Mouse (Mus musculus): ENCODE results near the gene Top2b. TPM values are rescaled to one million over a fixed set of nuclear protein-coding genes. Genes with fewer than 3 reads are reported as not detected.

The Top2b gene
- polyA plus RNA-seq, 1 experiment from 2014 or later, result 124 TPM

DNA sequence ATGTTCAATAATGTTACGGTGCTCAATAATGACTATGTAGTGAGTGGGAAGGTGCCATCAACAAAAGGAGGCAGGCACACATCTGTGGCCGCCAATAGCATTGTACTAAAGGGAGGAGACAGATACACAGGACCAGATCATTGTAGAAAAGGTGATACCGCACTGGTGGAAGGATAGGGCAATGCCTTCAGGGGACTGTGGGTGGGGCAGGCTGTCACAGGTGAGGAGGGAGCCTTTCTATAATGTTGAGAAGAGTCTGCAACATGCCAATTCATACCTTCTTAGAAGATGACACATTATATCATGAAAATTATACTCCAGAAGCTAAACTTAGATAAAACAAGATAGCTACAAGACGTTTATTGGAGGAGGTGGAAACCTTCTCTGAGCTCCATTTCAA is 72.4 kb downstream of the Top2b start:
- ATAC-seq (ENCODE audit: low FRiP score) (no peak), DNase-seq (ENCODE audit: low spot score) (no peak)
- Histone ChIP-seq H3K27me3 (ENCODE audit: control insufficient read depth, insufficient read depth, low read length) (no peaks in the 10 kb centered on the region), H3K36me3 (replicated peaks; ENCODE audit: control insufficient read depth, insufficient read depth) (peaks cover 29% of the 10 kb centered on the region), H3K4me2 (replicated peaks) (no peak overlapping the region), H3K9ac (no peak overlapping the region), H3K4me3 (replicated peaks; ENCODE audit: low read length) (no peak overlapping the region), H3K27ac (no peak overlapping the region), H3K9me3 (ENCODE audit: control insufficient read depth, low read length) (no peaks in the 10 kb centered on the region), H3K4me1 (replicated peaks; ENCODE audit: control insufficient read depth, insufficient read depth, low read length) (peaks cover 4% of the 10 kb centered on the region; the same call in 1 of the 2 replicates)
- 94% methylated on average over 4 of the region's 4 CpGs for WGBS

GRCm38 (mm10) chr14:16439385-16440126 is 74.6 kb downstream of the Top2b start:
- peak; percentile 12; the same call in 1 of the 2 replicates for ATAC-seq (ENCODE audit: low FRiP score)
- H3K27me3 ChIP-seq (ENCODE audit: control insufficient read depth, insufficient read depth, low read length), result no peaks in the 10 kb centered on the region
- no peak overlapping the region for H3K4me3 ChIP-seq (replicated peaks; ENCODE audit: low read length)
- H3K4me1 ChIP-seq (replicated peaks; ENCODE audit: control insufficient read depth, insufficient read depth, low read length), result peaks cover 4% of the 10 kb centered on the region; the same call in 1 of the 2 replicates
- WGBS, result 51% methylated on average over 6 of the region's 6 CpGs
- no peak overlapping the region for H3K9ac ChIP-seq
- no peaks in the 10 kb centered on the region for H3K9me3 ChIP-seq (ENCODE audit: control insufficient read depth, low read length)
- H3K27ac ChIP-seq, result no peak overlapping the region
- H3K36me3 ChIP-seq (replicated peaks; ENCODE audit: control insufficient read depth, insufficient read depth), result peaks cover 15% of the 10 kb centered on the region; the same call in 1 of the 2 replicates
- no peak for DNase-seq (ENCODE audit: low spot score)
- H3K4me2 ChIP-seq (replicated peaks), result no peak overlapping the region

DNA sequence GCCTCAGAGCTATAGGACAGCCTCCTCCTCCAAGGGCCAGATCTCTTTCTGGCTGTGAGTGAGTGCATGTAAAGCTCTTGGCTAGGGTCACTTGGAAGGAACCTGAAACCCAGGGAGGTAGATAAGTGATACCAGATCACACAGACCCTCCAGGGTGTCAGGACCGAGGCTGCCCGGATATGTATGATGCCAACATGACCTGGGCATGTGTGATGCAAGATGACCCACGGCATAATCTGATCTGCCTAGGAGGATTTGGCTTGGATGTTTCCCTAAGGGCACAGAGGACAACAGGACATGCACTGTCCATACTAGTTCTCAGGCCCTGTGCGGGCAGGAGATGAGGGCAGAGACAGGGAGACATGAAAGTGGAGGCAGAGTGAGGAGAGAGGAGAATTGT is 79.9 kb downstream of the Top2b start:
- no peak overlapping the region for H3K27ac ChIP-seq
- no peaks in the 10 kb centered on the region for H3K4me1 ChIP-seq (replicated peaks; ENCODE audit: control insufficient read depth, insufficient read depth, low read length)
- H3K9ac ChIP-seq, result no peak overlapping the region
- H3K4me2 ChIP-seq (replicated peaks), result no peak overlapping the region
- ATAC-seq (ENCODE audit: low FRiP score) (no peak), DNase-seq (ENCODE audit: low spot score) (no peak)
- H3K4me3 ChIP-seq (replicated peaks; ENCODE audit: low read length), result no peak overlapping the region
- H3K9me3 ChIP-seq (ENCODE audit: control insufficient read depth, low read length), result no peaks in the 10 kb centered on the region
- H3K27me3 ChIP-seq (ENCODE audit: control insufficient read depth, insufficient read depth, low read length), result no peaks in the 10 kb centered on the region
- 93% methylated on average over 4 of the region's 4 CpGs for WGBS
- H3K36me3 ChIP-seq (replicated peaks; ENCODE audit: control insufficient read depth, insufficient read depth), result no peaks in the 10 kb centered on the region

GRCm38 (mm10) chr14:16447587-16447986 is 82.6 kb downstream of the Top2b start:
- H3K36me3 ChIP-seq (replicated peaks; ENCODE audit: control insufficient read depth, insufficient read depth), result no peaks in the 10 kb centered on the region
- H3K4me3 ChIP-seq (replicated peaks; ENCODE audit: low read length), result no peak overlapping the region
- no peak overlapping the region for H3K27ac ChIP-seq
- DNase-seq (ENCODE audit: low spot score) (no peak), ATAC-seq (ENCODE audit: low FRiP score) (0 out of 2 replicates have a peak, but pooled peaks have one; percentile 49)
- H3K9ac ChIP-seq, result no peak overlapping the region
- 43% methylated on average over 3 of the region's 3 CpGs for WGBS
- no peaks in the 10 kb centered on the region for H3K9me3 ChIP-seq (ENCODE audit: control insufficient read depth, low read length)
- no peak overlapping the region for H3K4me2 ChIP-seq (replicated peaks)
- no peaks in the 10 kb centered on the region for H3K27me3 ChIP-seq (ENCODE audit: control insufficient read depth, insufficient read depth, low read length)
- no peaks in the 10 kb centered on the region for H3K4me1 ChIP-seq (replicated peaks; ENCODE audit: control insufficient read depth, insufficient read depth, low read length)

GRCm38 (mm10) chr14:16448269-16448987 is 83.4 kb downstream of the Top2b start:
- 50% methylated on average over 4 of the region's 4 CpGs for WGBS
- H3K27ac ChIP-seq, result no peak overlapping the region
- peak; percentile 55 for ATAC-seq (ENCODE audit: low FRiP score)

GRCm38 (mm10) chr14:16478606-16479323 is 113.8 kb downstream of the Top2b start:
- ATAC-seq (ENCODE audit: low FRiP score), result no peak
- DNase-seq (ENCODE audit: low spot score), result no peak
- no peak overlapping the region for H3K4me3 ChIP-seq (replicated peaks; ENCODE audit: low read length)
- no peaks in the 10 kb centered on the region for H3K36me3 ChIP-seq (replicated peaks; ENCODE audit: control insufficient read depth, insufficient read depth)
- H3K4me2 ChIP-seq (replicated peaks), result no peak overlapping the region
- H3K27ac ChIP-seq, result no peak overlapping the region
- WGBS, result 97% methylated on average over 1 of the region's 1 CpGs
- H3K9me3 ChIP-seq (ENCODE audit: control insufficient read depth, low read length), result no peaks in the 10 kb centered on the region
- no peak overlapping the region for H3K9ac ChIP-seq
- H3K4me1 ChIP-seq (replicated peaks; ENCODE audit: control insufficient read depth, insufficient read depth, low read length), result peaks cover 3% of the 10 kb centered on the region; the same call in 1 of the 2 replicates
- H3K27me3 ChIP-seq (ENCODE audit: control insufficient read depth, insufficient read depth, low read length), result no peaks in the 10 kb centered on the region

More at GRCm38 (mm10) chr14:16448269-16448987, 83.4 kb downstream of the Top2b start:
- no peaks in the 10 kb centered on the region for H3K9me3 ChIP-seq (ENCODE audit: control insufficient read depth, low read length)
- no peak for DNase-seq (ENCODE audit: low spot score)
- H3K36me3 ChIP-seq (replicated peaks; ENCODE audit: control insufficient read depth, insufficient read depth), result no peaks in the 10 kb centered on the region
- no peak overlapping the region for H3K4me3 ChIP-seq (replicated peaks; ENCODE audit: low read length)
- no peak overlapping the region for H3K9ac ChIP-seq
- no peaks in the 10 kb centered on the region for H3K4me1 ChIP-seq (replicated peaks; ENCODE audit: control insufficient read depth, insufficient read depth, low read length)
- H3K27me3 ChIP-seq (ENCODE audit: control insufficient read depth, insufficient read depth, low read length), result no peaks in the 10 kb centered on the region
- no peak overlapping the region for H3K4me2 ChIP-seq (replicated peaks)

- Histone ChIP-seq H3K4me1 (replicated peaks; ENCODE audit: control insufficient read depth, insufficient read depth, low read length) (peaks cover 3% of the 10 kb centered on the region; the same call in 1 of the 2 replicates), H3K9me3 (ENCODE audit: control insufficient read depth, low read length) (no peaks in the 10 kb centered on the region), H3K27me3 (ENCODE audit: control insufficient read depth, insufficient read depth, low read length) (no peaks in the 10 kb centered on the region), H3K27ac (no peak overlapping the region), H3K4me2 (replicated peaks) (no peak overlapping the region), H3K36me3 (replicated peaks; ENCODE audit: control insufficient read depth, insufficient read depth) (no peaks in the 10 kb centered on the region), H3K4me3 (replicated peaks; ENCODE audit: low read length) (no peak overlapping the region), H3K9ac (no peak overlapping the region)
- DNase-seq (ENCODE audit: low spot score) (no peak), ATAC-seq (ENCODE audit: low FRiP score) (no peak)
- WGBS, result 83% methylated on average over 2 of the region's 2 CpGs
Measured at GRCm38 (mm10) chr14:16479521-16479920, 114.5 kb downstream of the Top2b start.

GRCm38 (mm10) chr14:16480621-16481020 is 115.6 kb downstream of the Top2b start:
- Histone ChIP-seq H3K36me3 (replicated peaks; ENCODE audit: control insufficient read depth, insufficient read depth) (no peaks in the 10 kb centered on the region), H3K27me3 (ENCODE audit: control insufficient read depth, insufficient read depth, low read length) (no peaks in the 10 kb centered on the region), H3K4me2 (replicated peaks) (no peak overlapping the region), H3K27ac (no peak overlapping the region), H3K4me3 (replicated peaks; ENCODE audit: low read length) (no peak overlapping the region), H3K4me1 (replicated peaks; ENCODE audit: control insufficient read depth, insufficient read depth, low read length) (peaks cover 3% of the 10 kb centered on the region; the same call in 1 of the 2 replicates), H3K9ac (no peak overlapping the region), H3K9me3 (ENCODE audit: control insufficient read depth, low read length) (no peaks in the 10 kb centered on the region)
- ATAC-seq (ENCODE audit: low FRiP score) (no peak), DNase-seq (ENCODE audit: low spot score) (no peak)
- 60% methylated on average over 6 of the region's 6 CpGs for WGBS
